Mouse (Mus musculus) spleen, adult 2 months (tissue): ENCODE data around the gene Rnf145. TPM values are rescaled to one million over a fixed set of nuclear protein-coding genes. Genes with fewer than 3 reads are reported as not detected.

Experiments
- DNase-seq, 2 experiments: peaks; one replicate each; pipeline versions ENCODE4 v3.0.0 to v3.0.0-alpha.2; 2012 to 2021; ENCODE audit warnings: low spot score in 2 of 2, low read depth in 1 of 2
- H3K27ac ChIP-seq: fragments of 200-500 bp; 2 replicates; pipeline ENCODE4 v1.5.1; 2012; ENCODE audit warnings: low read length, inconsistent platforms; ENCODE audit not compliant: insufficient read depth
- H3K27me3 ChIP-seq: fragments of 200-500 bp; 2 replicates; pipeline ENCODE4 v1.6.1; 2012; ENCODE audit warnings: mild to moderate bottlenecking, moderate library complexity, low read length, inconsistent platforms; ENCODE audit not compliant: control insufficient read depth, insufficient read depth
- H3K36me3 ChIP-seq: fragments of 200-500 bp; 2 replicates; pipeline ENCODE4 v1.6.1; 2012; ENCODE audit warnings: mild to moderate bottlenecking, low read length, inconsistent platforms; ENCODE audit not compliant: control insufficient read depth, insufficient read depth
- H3K4me1 ChIP-seq: fragments of 200-500 bp; 2 replicates; pipeline ENCODE4 v1.6.1; 2011; ENCODE audit warnings: inconsistent platforms; ENCODE audit not compliant: control insufficient read depth, insufficient read depth, insufficient read length
- H3K4me3 ChIP-seq: fragments of 200-500 bp; 2 replicates; pipeline ENCODE4 v1.5.1; 2011; ENCODE audit warnings: mild to moderate bottlenecking, inconsistent platforms; ENCODE audit not compliant: insufficient read depth, insufficient read length; ENCODE audit errors: extremely low read depth
- CTCF ChIP-seq: fragments of 200-500 bp; IDR thresholded peaks from 2 replicates; pipeline ENCODE4 v1.5.1; 2011; ENCODE audit warnings: mild to moderate bottlenecking, inconsistent platforms; ENCODE audit not compliant: insufficient read depth, insufficient read length, insufficient replicate concordance; ENCODE audit errors: extremely low read depth
- POLR2A ChIP-seq: fragments of 200-500 bp; IDR thresholded peaks from 2 replicates; pipeline ENCODE4 v1.6.1; 2011; ENCODE audit warnings: low read depth, low read length, inconsistent platforms
- WGBS: fragments of 180-500 bp; shearing (Covaris S2); methylation state at CpG from one replicate; pipeline ENCODE4 v1.1.7; 2018; 5-methylcytosine and 5-hydroxymethylcytosine counted together
- polyA plus RNA-seq: library from polyadenylated mRNA; depleted of rRNA; stranded (reverse); fragments of >200 nt; gene quantifications from 2 replicates; pipeline ENCODE4 v1.2.3, GENCODE M21; 2012; rRNA removed

The Rnf145 gene
- polyA plus RNA-seq: 65.5 and 191 TPM in 2 replicates

GRCm38 (mm10) chr11:44518281-44519095 is at the start of gene Rnf145:
Rnf145 (plus strand) TSS chr11:44518964.
- TF ChIP-seq CTCF: no peak
- TF ChIP-seq POLR2A: peak; percentile 52
- Histone ChIP-seq H3K27me3 (no peaks in the 10 kb centered on the region), H3K27ac (peak within 1 kb of the TSS; percentile 97), H3K36me3 (peaks cover 3% of the 10 kb centered on the region; the same call in 1 of the 2 replicates), H3K4me3 (peak within 1 kb of the TSS; percentile 94), H3K4me1 (peaks cover 9% of the 10 kb centered on the region)
- 1% methylated on average over 68 of the region's 70 CpGs for WGBS
- peak in 1 of 2 experiments; percentile 69 for DNase-seq

- Histone ChIP-seq H3K27ac (peak overlapping the region; percentile 98), H3K4me1 (peaks cover 10% of the 10 kb centered on the region), H3K27me3 (no peaks in the 10 kb centered on the region), H3K36me3 (peaks cover 5% of the 10 kb centered on the region; the same call in 1 of the 2 replicates), H3K4me3 (peak overlapping the region; percentile 91)
- WGBS: 2% methylated on average over 59 of the region's 59 CpGs
- TF ChIP-seq CTCF (no peak), POLR2A (no peak; the same call in 1 of the 2 replicates)
- DNase-seq: peak in 1 of 2 experiments; percentile 49
Observed at GRCm38 (mm10) chr11:44469646-44470431, 48.9 kb upstream of the Rnf145 start.

GRCm38 (mm10) chr11:44470432-44471336 is 48.1 kb upstream of the Rnf145 start, which contains the start of gene Ublcp1:
Ublcp1 (minus strand) TSS chr11:44470498.
- Histone ChIP-seq H3K4me3 (peak within 1 kb of the TSS; percentile 91), H3K27ac (peak within 1 kb of the TSS; percentile 98), H3K27me3 (no peaks in the 10 kb centered on the region), H3K36me3 (peaks cover 2% of the 10 kb centered on the region; the same call in 1 of the 2 replicates), H3K4me1 (peaks cover 13% of the 10 kb centered on the region)
- TF ChIP-seq CTCF (no peak), POLR2A (peak; percentile 51)
- under 1% methylated on average over 54 of the region's 54 CpGs for WGBS
- DNase-seq: peak; percentile 88 to 94

- Histone ChIP-seq H3K4me3 (peak overlapping the region; percentile 91), H3K27me3 (no peaks in the 10 kb centered on the region), H3K27ac (peak overlapping the region; percentile 98), H3K4me1 (peaks cover 15% of the 10 kb centered on the region), H3K36me3 (no peaks in the 10 kb centered on the region)
- WGBS: 4% methylated on average over 4 of the region's 4 CpGs
- no peak for DNase-seq
- TF ChIP-seq POLR2A (no peak), CTCF (no peak)
Observed at GRCm38 (mm10) chr11:44471337-44471995, 47.3 kb upstream of the Rnf145 start.

- 25% methylated on average over 3 of the region's 3 CpGs for WGBS
- Histone ChIP-seq H3K4me3 (no peak overlapping the region), H3K36me3 (no peaks in the 10 kb centered on the region), H3K27me3 (no peaks in the 10 kb centered on the region), H3K4me1 (peaks cover 34% of the 10 kb centered on the region), H3K27ac (peak overlapping the region; percentile 76)
- TF ChIP-seq CTCF (no peak), POLR2A (no peak)
- peak in 1 of 2 experiments; percentile 64 for DNase-seq
Observed at GRCm38 (mm10) chr11:44475467-44475866, 43.3 kb upstream of the Rnf145 start.

- H3K4me3 ChIP-seq: no peak overlapping the region
- 16% methylated on average over 2 of the region's 2 CpGs for WGBS
- peaks cover 33% of the 10 kb centered on the region for H3K4me1 ChIP-seq
- H3K27ac ChIP-seq: no peak overlapping the region
- DNase-seq: no peak
- H3K27me3 ChIP-seq: no peaks in the 10 kb centered on the region
- TF ChIP-seq POLR2A (no peak), CTCF (no peak)
- H3K36me3 ChIP-seq: no peaks in the 10 kb centered on the region
Observed at GRCm38 (mm10) chr11:44476445-44476844, 42.3 kb upstream of the Rnf145 start.
